Mouse (Mus musculus): Measurements from ENCODE around the gene Adcy5. TPM values are rescaled to one million over a fixed set of nuclear protein-coding genes. Genes with fewer than 3 reads are reported as not detected.

Adcy5 gene
- polyA plus RNA-seq, 1 experiment from 2014 or later, result 8.4 TPM

DNA sequence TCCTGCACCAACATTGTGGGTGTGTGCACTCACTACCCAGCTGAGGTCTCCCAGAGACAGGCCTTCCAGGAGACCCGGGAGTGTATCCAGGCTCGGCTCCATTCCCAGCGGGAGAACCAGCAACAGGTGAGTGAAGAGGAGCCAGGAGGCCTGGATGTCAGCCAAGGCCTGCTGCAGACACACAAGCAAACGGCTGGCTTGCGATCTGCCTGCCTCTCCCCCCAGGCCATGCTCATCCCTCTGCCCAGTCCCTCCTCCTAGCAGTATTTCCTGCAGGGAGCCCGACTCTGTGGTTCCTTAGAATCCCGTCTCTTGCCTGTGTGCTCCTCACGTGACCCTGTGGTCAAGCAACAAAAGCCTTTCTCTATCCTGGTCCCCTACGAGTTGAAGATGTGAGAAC lies 94.1 kb downstream of the Adcy5 start:
- no peak overlapping the region for H3K27ac ChIP-seq (replicated peaks; ENCODE audit: low read depth, low read length)
- no peaks in the 10 kb centered on the region for H3K27me3 ChIP-seq (ENCODE audit: control insufficient read depth, insufficient read depth, low read length)
- no peak overlapping the region for H3K9ac ChIP-seq (replicated peaks; ENCODE audit: low read length)
- H3K9me3 ChIP-seq (ENCODE audit: control insufficient read depth, low read length), result no peaks in the 10 kb centered on the region
- ATAC-seq (ENCODE audit: low FRiP score, low TSS enrichment) (no peak), DNase-seq (peak; percentile 44)
- H3K36me3 ChIP-seq (ENCODE audit: control insufficient read depth, insufficient read depth, low read length), result no peaks in the 10 kb centered on the region
- H3K4me2 ChIP-seq (ENCODE audit: low read length), result no peak overlapping the region
- peaks cover 6% of the 10 kb centered on the region; the same call in 1 of the 2 replicates for H3K4me1 ChIP-seq (ENCODE audit: control insufficient read depth, insufficient read depth, low read length)
- 58% methylated on average over 9 of the region's 9 CpGs for WGBS
- no peak overlapping the region for H3K4me3 ChIP-seq (replicated peaks; ENCODE audit: low read depth, low read length)

DNA sequence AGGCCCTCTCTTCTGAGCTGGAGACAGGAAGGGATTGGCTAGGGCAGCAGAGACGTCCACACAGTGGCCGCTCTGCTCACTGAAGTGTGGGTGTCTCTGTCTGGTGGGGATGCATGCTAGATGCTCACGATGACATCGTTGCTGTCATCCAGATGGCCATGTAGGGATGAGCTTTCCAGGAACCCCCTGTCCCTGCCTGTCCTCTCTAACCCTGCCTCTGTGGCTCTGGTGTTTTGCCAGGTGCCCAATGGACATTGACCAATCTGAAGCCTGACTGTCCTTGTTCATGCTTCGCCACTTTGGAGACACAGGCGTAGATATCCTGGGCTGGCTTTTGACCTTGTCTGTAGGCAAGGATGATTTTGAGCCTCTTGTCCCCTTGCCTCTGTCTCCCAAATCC lies 95.1 kb downstream of the Adcy5 start:
- Histone ChIP-seq H3K4me3 (replicated peaks; ENCODE audit: low read depth, low read length) (no peak overlapping the region), H3K27me3 (ENCODE audit: control insufficient read depth, insufficient read depth, low read length) (no peaks in the 10 kb centered on the region), H3K4me2 (ENCODE audit: low read length) (no peak overlapping the region), H3K9ac (replicated peaks; ENCODE audit: low read length) (no peak overlapping the region), H3K27ac (replicated peaks; ENCODE audit: low read depth, low read length) (no peak overlapping the region), H3K4me1 (ENCODE audit: control insufficient read depth, insufficient read depth, low read length) (peaks cover 6% of the 10 kb centered on the region; the same call in 1 of the 2 replicates), H3K9me3 (ENCODE audit: control insufficient read depth, low read length) (no peaks in the 10 kb centered on the region), H3K36me3 (ENCODE audit: control insufficient read depth, insufficient read depth, low read length) (no peaks in the 10 kb centered on the region)
- WGBS, result 89% methylated on average over 6 of the region's 6 CpGs
- DNase-seq, result no peak
- no peak for ATAC-seq (ENCODE audit: low FRiP score, low TSS enrichment)

DNA sequence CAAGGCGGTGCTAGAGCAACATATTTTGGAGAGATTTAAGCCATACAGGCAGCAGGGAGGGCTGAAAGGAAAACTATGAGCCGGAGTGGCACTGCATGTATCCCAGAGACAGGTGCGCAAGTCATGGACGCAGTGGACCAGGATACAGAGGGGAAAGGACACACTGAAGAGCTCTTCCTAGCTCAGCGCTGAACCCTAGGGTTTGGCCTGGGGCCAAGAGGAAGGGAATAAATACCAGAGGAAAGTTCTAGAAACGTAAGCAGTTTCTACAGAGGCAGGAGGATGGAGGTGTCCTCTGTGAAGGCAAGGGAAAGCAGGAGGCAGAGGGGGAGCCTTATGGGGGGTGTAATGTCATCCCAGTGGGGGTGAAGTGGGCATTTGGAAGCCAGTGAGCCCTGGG lies 97.0 kb downstream of the Adcy5 start:
- no peak overlapping the region for H3K4me3 ChIP-seq (replicated peaks; ENCODE audit: low read depth, low read length)
- H3K4me2 ChIP-seq (ENCODE audit: low read length), result no peak overlapping the region
- 89% methylated on average over 6 of the region's 6 CpGs for WGBS
- H3K9ac ChIP-seq (replicated peaks; ENCODE audit: low read length), result no peak overlapping the region
- H3K27me3 ChIP-seq (ENCODE audit: control insufficient read depth, insufficient read depth, low read length), result no peaks in the 10 kb centered on the region
- peaks cover 6% of the 10 kb centered on the region; the same call in 1 of the 2 replicates for H3K4me1 ChIP-seq (ENCODE audit: control insufficient read depth, insufficient read depth, low read length)
- ATAC-seq (ENCODE audit: low FRiP score, low TSS enrichment) (no peak), DNase-seq (no peak)
- no peaks in the 10 kb centered on the region for H3K36me3 ChIP-seq (ENCODE audit: control insufficient read depth, insufficient read depth, low read length)
- H3K27ac ChIP-seq (replicated peaks; ENCODE audit: low read depth, low read length), result no peak overlapping the region
- H3K9me3 ChIP-seq (ENCODE audit: control insufficient read depth, low read length), result no peaks in the 10 kb centered on the region

DNA sequence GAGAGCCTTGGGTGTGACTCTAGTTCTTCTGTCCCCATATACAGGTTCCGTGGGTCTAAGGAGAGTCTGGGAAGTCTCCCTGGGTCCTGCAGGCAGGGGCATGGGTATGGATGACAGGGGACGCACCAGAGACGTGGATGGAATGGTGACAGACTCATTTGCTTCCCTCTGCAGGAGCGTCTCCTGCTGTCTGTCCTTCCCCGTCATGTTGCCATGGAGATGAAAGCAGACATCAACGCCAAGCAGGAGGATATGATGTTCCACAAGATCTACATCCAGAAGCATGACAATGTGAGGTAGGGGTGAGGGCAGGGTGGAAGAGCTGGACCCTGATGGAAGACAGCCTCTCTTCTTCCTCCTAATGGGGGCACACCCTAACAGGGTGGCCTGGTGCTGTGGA lies 98.3 kb downstream of the Adcy5 start:
- no peak overlapping the region for H3K4me2 ChIP-seq (ENCODE audit: low read length)
- no peak for DNase-seq
- no peaks in the 10 kb centered on the region for H3K36me3 ChIP-seq (ENCODE audit: control insufficient read depth, insufficient read depth, low read length)
- H3K27me3 ChIP-seq (ENCODE audit: control insufficient read depth, insufficient read depth, low read length), result no peaks in the 10 kb centered on the region
- WGBS, result 26% methylated on average over 6 of the region's 6 CpGs
- H3K4me3 ChIP-seq (replicated peaks; ENCODE audit: low read depth, low read length), result no peak overlapping the region
- peaks cover 6% of the 10 kb centered on the region; the same call in 1 of the 2 replicates for H3K4me1 ChIP-seq (ENCODE audit: control insufficient read depth, insufficient read depth, low read length)
- H3K27ac ChIP-seq (replicated peaks; ENCODE audit: low read depth, low read length), result no peak overlapping the region
- H3K9me3 ChIP-seq (ENCODE audit: control insufficient read depth, low read length), result no peaks in the 10 kb centered on the region
- ATAC-seq (ENCODE audit: low FRiP score, low TSS enrichment), result no peak
- H3K9ac ChIP-seq (replicated peaks; ENCODE audit: low read length), result no peak overlapping the region

DNA sequence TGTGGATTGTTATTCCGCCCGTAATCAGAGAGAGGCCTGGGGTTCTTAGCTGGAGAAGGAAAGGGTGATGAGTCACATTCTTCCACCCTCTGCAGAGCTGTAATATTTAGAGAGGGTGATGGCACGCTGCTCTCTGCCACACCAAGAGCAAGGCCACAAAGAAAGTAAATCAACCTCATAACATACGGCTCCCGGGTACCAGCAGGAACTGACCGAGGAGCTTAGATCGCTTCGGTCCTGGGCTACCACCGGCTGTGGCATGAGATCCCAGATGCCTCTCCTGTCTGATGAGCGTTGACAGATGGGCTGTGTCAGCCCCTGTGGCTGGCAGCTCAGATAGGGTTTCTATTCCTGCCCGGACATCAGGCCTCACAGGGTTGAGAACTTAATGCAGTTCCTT lies 101.3 kb downstream of the Adcy5 start:
- no peaks in the 10 kb centered on the region for H3K27me3 ChIP-seq (ENCODE audit: control insufficient read depth, insufficient read depth, low read length)
- H3K9me3 ChIP-seq (ENCODE audit: control insufficient read depth, low read length), result no peaks in the 10 kb centered on the region
- H3K4me1 ChIP-seq (ENCODE audit: control insufficient read depth, insufficient read depth, low read length), result peaks cover 6% of the 10 kb centered on the region; the same call in 1 of the 2 replicates
- no peak overlapping the region for H3K4me3 ChIP-seq (replicated peaks; ENCODE audit: low read depth, low read length)
- H3K4me2 ChIP-seq (ENCODE audit: low read length), result no peak overlapping the region
- no peak overlapping the region for H3K9ac ChIP-seq (replicated peaks; ENCODE audit: low read length)
- H3K27ac ChIP-seq (replicated peaks; ENCODE audit: low read depth, low read length), result no peak overlapping the region
- DNase-seq (no peak), ATAC-seq (ENCODE audit: low FRiP score, low TSS enrichment) (no peak)
- 85% methylated on average over 11 of the region's 11 CpGs for WGBS
- no peaks in the 10 kb centered on the region for H3K36me3 ChIP-seq (ENCODE audit: control insufficient read depth, insufficient read depth, low read length)

DNA sequence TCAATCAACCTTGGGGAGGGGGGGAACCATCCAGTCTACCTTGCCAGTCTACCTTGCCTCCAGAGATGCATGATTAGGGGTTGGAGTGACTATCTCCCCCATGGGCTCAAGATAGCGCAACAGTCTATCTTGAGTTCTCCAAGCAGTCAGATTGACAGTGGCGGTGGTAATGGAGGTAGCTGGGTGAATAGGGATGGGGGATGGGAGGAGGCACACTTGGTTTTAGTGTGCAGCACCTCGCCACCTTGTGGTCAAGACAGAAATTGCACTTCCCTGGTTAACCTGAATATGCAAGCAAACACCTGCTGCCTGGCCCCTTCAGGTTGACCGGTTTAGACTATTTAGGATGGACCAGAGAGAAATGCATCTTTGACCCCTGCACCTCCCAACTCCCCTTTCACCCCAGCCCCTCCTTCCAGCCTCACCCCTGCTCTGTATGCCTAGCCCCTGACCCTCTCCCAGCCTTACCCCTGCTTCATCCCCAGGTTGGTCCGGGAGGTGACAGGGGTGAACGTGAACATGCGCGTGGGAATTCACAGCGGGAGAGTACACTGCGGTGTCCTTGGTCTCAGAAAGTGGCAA lies 115.8 kb downstream of the Adcy5 start:
- H3K36me3 ChIP-seq (ENCODE audit: control insufficient read depth, insufficient read depth, low read length), result peaks cover 10% of the 10 kb centered on the region; the same call in 1 of the 2 replicates
- no peak overlapping the region for H3K4me3 ChIP-seq (replicated peaks; ENCODE audit: low read depth, low read length)
- ATAC-seq (ENCODE audit: low FRiP score, low TSS enrichment), result peak; percentile 69
- H3K4me2 ChIP-seq (ENCODE audit: low read length), result no peak overlapping the region
- no peak overlapping the region for H3K27ac ChIP-seq (replicated peaks; ENCODE audit: low read depth, low read length)
- no peaks in the 10 kb centered on the region for H3K4me1 ChIP-seq (ENCODE audit: control insufficient read depth, insufficient read depth, low read length)
- no peaks in the 10 kb centered on the region for H3K27me3 ChIP-seq (ENCODE audit: control insufficient read depth, insufficient read depth, low read length)
- WGBS, result 35% methylated on average over 10 of the region's 10 CpGs
- DNase-seq, result peak; percentile 96
- H3K9ac ChIP-seq (replicated peaks; ENCODE audit: low read length), result no peak overlapping the region
- no peaks in the 10 kb centered on the region for H3K9me3 ChIP-seq (ENCODE audit: control insufficient read depth, low read length)

DNA sequence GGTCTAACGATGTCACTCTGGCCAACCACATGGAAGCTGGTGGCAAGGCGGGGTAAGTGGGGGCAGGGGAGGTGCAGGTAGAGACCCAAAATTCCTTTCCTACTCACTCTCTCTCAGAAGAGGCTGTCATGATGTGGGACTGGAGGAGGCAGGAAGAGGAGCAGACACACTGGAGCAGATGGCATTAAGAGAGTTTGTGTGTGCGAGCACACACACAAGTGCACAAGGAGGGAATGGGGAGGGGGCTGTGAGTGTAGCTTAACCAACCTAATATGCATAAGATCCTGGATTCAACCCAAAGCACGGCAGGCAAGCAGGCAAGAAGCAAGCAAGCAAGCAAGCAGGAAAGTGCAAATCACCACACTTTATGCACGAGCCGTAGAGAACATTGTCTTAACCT lies 116.3 kb downstream of the Adcy5 start:
- 0 out of 2 replicates have a peak, but pooled peaks cover 2% of the 10 kb centered on the region for H3K4me1 ChIP-seq (ENCODE audit: control insufficient read depth, insufficient read depth, low read length)
- H3K9ac ChIP-seq (replicated peaks; ENCODE audit: low read length), result no peak overlapping the region
- DNase-seq (no peak), ATAC-seq (ENCODE audit: low FRiP score, low TSS enrichment) (no peak)
- no peak overlapping the region for H3K27ac ChIP-seq (replicated peaks; ENCODE audit: low read depth, low read length)
- WGBS, result 77% methylated on average over 6 of the region's 6 CpGs
- peaks cover 10% of the 10 kb centered on the region; the same call in 1 of the 2 replicates for H3K36me3 ChIP-seq (ENCODE audit: control insufficient read depth, insufficient read depth, low read length)
- H3K4me3 ChIP-seq (replicated peaks; ENCODE audit: low read depth, low read length), result no peak overlapping the region
- H3K4me2 ChIP-seq (ENCODE audit: low read length), result no peak overlapping the region
- no peaks in the 10 kb centered on the region for H3K27me3 ChIP-seq (ENCODE audit: control insufficient read depth, insufficient read depth, low read length)
- H3K9me3 ChIP-seq (ENCODE audit: control insufficient read depth, low read length), result no peaks in the 10 kb centered on the region

DNA sequence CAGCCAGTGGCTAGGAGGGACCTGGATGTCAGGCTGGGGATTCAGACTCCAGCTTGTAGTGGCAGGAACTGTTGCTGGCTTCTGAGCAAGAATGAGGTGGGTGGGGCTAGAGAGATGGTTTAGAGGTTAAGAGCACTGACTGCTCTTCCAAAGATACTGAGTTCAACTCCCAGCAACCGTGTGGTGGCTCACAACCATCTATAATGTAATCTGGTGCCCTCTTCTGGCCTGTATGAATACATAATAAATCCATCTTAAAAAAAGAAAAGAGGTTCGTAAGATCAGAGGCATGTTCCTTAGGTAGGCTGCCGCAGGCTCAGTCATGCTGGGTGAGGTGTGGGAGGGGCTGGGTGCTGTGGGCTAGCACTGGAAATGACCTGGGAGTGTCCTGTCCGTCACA lies 116.9 kb downstream of the Adcy5 start:
- Histone ChIP-seq H3K9ac (replicated peaks; ENCODE audit: low read length) (no peak overlapping the region), H3K4me3 (replicated peaks; ENCODE audit: low read depth, low read length) (no peak overlapping the region), H3K4me1 (ENCODE audit: control insufficient read depth, insufficient read depth, low read length) (0 out of 2 replicates have a peak, but pooled peaks cover 3% of the 10 kb centered on the region), H3K27me3 (ENCODE audit: control insufficient read depth, insufficient read depth, low read length) (no peaks in the 10 kb centered on the region), H3K27ac (replicated peaks; ENCODE audit: low read depth, low read length) (no peak overlapping the region), H3K9me3 (ENCODE audit: control insufficient read depth, low read length) (no peaks in the 10 kb centered on the region), H3K36me3 (ENCODE audit: control insufficient read depth, insufficient read depth, low read length) (peaks cover 10% of the 10 kb centered on the region; the same call in 1 of the 2 replicates), H3K4me2 (ENCODE audit: low read length) (no peak overlapping the region)
- WGBS, result 43% methylated on average over 4 of the region's 4 CpGs
- no peak for ATAC-seq (ENCODE audit: low FRiP score, low TSS enrichment)
- DNase-seq, result peak; percentile 33

DNA sequence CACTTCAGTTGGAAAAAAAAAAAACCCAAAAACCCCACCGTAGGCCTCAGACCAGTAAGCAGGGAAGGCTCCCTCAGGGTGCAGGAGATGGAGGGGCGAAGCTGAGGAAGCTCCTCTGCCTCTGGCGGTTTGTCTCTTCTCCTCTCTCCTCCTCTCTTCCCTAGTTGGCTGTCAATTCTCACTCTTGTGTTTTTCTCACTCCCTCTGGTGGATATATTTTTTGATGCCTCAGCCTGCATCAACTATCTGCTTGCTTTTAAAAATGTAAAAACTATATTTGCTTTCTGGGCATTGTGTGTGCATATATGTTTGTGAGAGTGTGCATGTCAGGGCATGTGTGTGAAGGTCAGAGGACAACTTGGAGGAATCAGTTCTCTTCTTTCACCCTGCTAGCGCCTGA lies 117.7 kb downstream of the Adcy5 start:
- ATAC-seq (ENCODE audit: low FRiP score, low TSS enrichment) (no peak), DNase-seq (peak; percentile 28)
- Histone ChIP-seq H3K9ac (replicated peaks; ENCODE audit: low read length) (no peak overlapping the region), H3K27me3 (ENCODE audit: control insufficient read depth, insufficient read depth, low read length) (no peaks in the 10 kb centered on the region), H3K36me3 (ENCODE audit: control insufficient read depth, insufficient read depth, low read length) (peaks cover 10% of the 10 kb centered on the region; the same call in 1 of the 2 replicates), H3K27ac (replicated peaks; ENCODE audit: low read depth, low read length) (no peak overlapping the region), H3K4me1 (ENCODE audit: control insufficient read depth, insufficient read depth, low read length) (0 out of 2 replicates have a peak, but pooled peaks cover 3% of the 10 kb centered on the region), H3K9me3 (ENCODE audit: control insufficient read depth, low read length) (no peaks in the 10 kb centered on the region), H3K4me3 (replicated peaks; ENCODE audit: low read depth, low read length) (no peak overlapping the region), H3K4me2 (ENCODE audit: low read length) (no peak overlapping the region)
- WGBS, result 49% methylated on average over 4 of the region's 4 CpGs
